Mouse (Mus musculus): ENCODE results near the gene Ptprh.

GRCm38 (mm10) chr7:4546050-4546449 lies 57.8 kb downstream of the Ptprh start:
- TF ChIP-seq CTCF (IDR thresholded peaks at IDR 0.05; ENCODE audit: borderline replicate concordance, insufficient read depth, low read depth, low read length) (no peak), POLR2A (IDR thresholded peaks at IDR 0.05; ENCODE audit: borderline replicate concordance, insufficient read depth, low read length) (no peak)

Measured in cerebellum, adult 2 months (tissue).